Comparison of ENCODE assay signal across 11 mouse cellular contexts in the genomic region with DNA sequence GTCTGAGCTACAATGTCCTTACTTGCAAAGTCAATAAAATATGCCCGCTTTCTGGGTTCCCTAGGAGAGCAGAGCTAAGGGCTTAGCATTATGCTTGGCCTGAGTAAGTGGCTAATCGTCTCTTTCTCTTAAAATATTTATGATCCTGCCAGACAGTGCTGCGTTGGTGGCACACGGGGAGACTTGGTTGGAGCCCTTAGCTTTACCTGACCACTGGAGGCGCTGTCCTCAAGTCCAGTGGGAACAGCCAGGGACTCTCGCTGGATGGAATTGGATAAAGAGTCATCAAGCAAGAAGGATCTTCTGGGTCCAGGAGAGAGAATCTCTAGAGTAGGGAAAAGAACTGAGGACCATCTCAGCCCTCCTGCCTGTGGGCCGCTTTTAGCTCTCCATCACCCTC. TPM values are rescaled to one million over a fixed set of nuclear protein-coding genes. Genes with fewer than 3 reads are reported as not detected.
DNase-seq lines count a peak whose midpoint lies in the region; ATAC-seq and TF ChIP-seq lines count a peak whose summit lies in the region.
"Had no signal": no experiment of that assay in that cellular context is flagged by ENCODE, and none has a peak within 500 bp of the region (broad histone marks: within the 10 kb centered on the region; RNA-seq: fewer than 3 reads in every experiment).

No protein-coding gene starts in this region.

- no peak for ATAC-seq in midbrain, embryonic 14.5 days (ENCODE audit: low FRiP score, low TSS enrichment)
- no peak for ATAC-seq in midbrain, embryonic 15.5 days (replicated peaks)
- ATAC-seq in megakaryocyte, adult 5-6 weeks (ENCODE audit: poor library complexity, severe bottlenecking): no peak
- ATAC-seq: forebrain, embryonic 13.5 days had no signal

- peak; percentile 47 for TF ChIP-seq CTCF in gastrocnemius, adult 2 months (IDR thresholded peaks at IDR 0.05)
- TF ChIP-seq CTCF in cortical plate, adult 2 months (IDR thresholded peaks at IDR 0.05; ENCODE audit: extremely low read depth, insufficient read depth, low read length): peak; percentile 28; the same call in 1 of the 2 replicates

- H3K36me3 ChIP-seq in midbrain, embryonic 14.5 days (ENCODE audit: control insufficient read depth, insufficient read depth, low read length): no peaks in the 10 kb centered on the region
- no peaks in the 10 kb centered on the region for H3K36me3 ChIP-seq in midbrain, embryonic 15.5 days (replicated peaks)

- no peak overlapping the region for H3K27ac ChIP-seq in gastrocnemius, adult 2 months
- H3K27ac ChIP-seq in midbrain, embryonic 14.5 days (replicated peaks; ENCODE audit: low read depth, low read length): no peak overlapping the region
- no peak overlapping the region for H3K27ac ChIP-seq in midbrain, embryonic 15.5 days
- no peak overlapping the region for H3K27ac ChIP-seq in cortical plate, adult 2 months (ENCODE audit: insufficient read depth, low read length)
- H3K27ac ChIP-seq: forebrain, embryonic 13.5 days; macrophage had no signal

- H3K27me3 ChIP-seq in midbrain, embryonic 14.5 days (ENCODE audit: control insufficient read depth, insufficient read depth, low read length): no peaks in the 10 kb centered on the region
- H3K27me3 ChIP-seq in midbrain, embryonic 15.5 days (replicated peaks): no peaks in the 10 kb centered on the region

- no peak overlapping the region for H3K4me2 ChIP-seq in midbrain, embryonic 14.5 days (ENCODE audit: low read length)
- H3K4me2 ChIP-seq in midbrain, embryonic 15.5 days: no peak overlapping the region
- H3K4me2 ChIP-seq: forebrain, embryonic 13.5 days had no signal

- 5% methylated on average over 7 of the region's 7 CpGs for WGBS in midbrain, embryonic 14.5 days
- WGBS in midbrain, embryonic 15.5 days: 12% methylated on average over 7 of the region's 7 CpGs

- no peak for DNase-seq in gastrocnemius, adult 2 months
- DNase-seq in gastrocnemius, postnatal 4 days (ENCODE audit: low spot score in 2 of 2): no peak
- DNase-seq in midbrain, embryonic 14.5 days: peak; percentile 60
- DNase-seq in lung, postnatal 36 days: peak; percentile 10
- no peak for DNase-seq in adrenal gland, postnatal 25 days

- no peak overlapping the region for H3K4me3 ChIP-seq in gastrocnemius, adult 2 months
- H3K4me3 ChIP-seq in midbrain, embryonic 14.5 days (replicated peaks; ENCODE audit: low read depth, low read length): no peak overlapping the region
- no peak overlapping the region for H3K4me3 ChIP-seq in midbrain, embryonic 15.5 days
- no peak overlapping the region for H3K4me3 ChIP-seq in cortical plate, adult 2 months (ENCODE audit: insufficient read depth, low read length)
- H3K4me3 ChIP-seq: forebrain, embryonic 13.5 days had no signal

- no peak overlapping the region for H3K9ac ChIP-seq in midbrain, embryonic 14.5 days (replicated peaks; ENCODE audit: low read length)
- no peak overlapping the region for H3K9ac ChIP-seq in midbrain, embryonic 15.5 days
- H3K9ac ChIP-seq: forebrain, embryonic 13.5 days had no signal

- peaks cover 8% of the 10 kb centered on the region; the same call in 1 of the 2 replicates for H3K4me1 ChIP-seq in midbrain, embryonic 14.5 days (ENCODE audit: control insufficient read depth, insufficient read depth, low read length)
- H3K4me1 ChIP-seq in midbrain, embryonic 15.5 days: 0 out of 2 replicates have a peak, but pooled peaks cover under 1% of the 10 kb centered on the region
- no peaks in the 10 kb centered on the region for H3K4me1 ChIP-seq in cortical plate, adult 2 months (ENCODE audit: control insufficient read depth, insufficient read depth, low read length)

- no peaks in the 10 kb centered on the region for H3K9me3 ChIP-seq in midbrain, embryonic 14.5 days (ENCODE audit: control insufficient read depth, low read length)
- no peaks in the 10 kb centered on the region for H3K9me3 ChIP-seq in midbrain, embryonic 15.5 days
- H3K9me3 ChIP-seq: forebrain, embryonic 13.5 days had no signal

- intact Hi-C loops in gastrocnemius, adult 2 months (cut with DNase I): no loop called here

- TF ChIP-seq POLR2A in cortical plate, adult 2 months (IDR thresholded peaks at IDR 0.05; ENCODE audit: extremely low read depth, insufficient read depth, low read length): no peak

RNA-seq across cellular contexts. Expression of gene 4931429L15Rik, which starts 10.7 kb away (rescaled TPM):
- total RNA-seq in gastrocnemius, adult 2 months (2021): not detected
- not detected for total RNA-seq in gastrocnemius, postnatal 4 days (2021)
- polyA plus RNA-seq in midbrain, embryonic 14.5 days (2014; fragmentation: Nextera tagmentation; extraction: Ambion mirVana): not detected in 2 replicates
- not detected in 2 replicates for polyA plus RNA-seq in midbrain, embryonic 15.5 days (2015; fragmentation: Nextera tagmentation; extraction: Ambion mirVana)
- 0.06 and 0.42 TPM in 2 replicates for polyA plus RNA-seq in cortical plate, adult 2 months (2012; rRNA removed)
- total RNA-seq in megakaryocyte, adult 5-6 weeks (2015): not detected in 2 replicates
- not detected in 2 replicates for total RNA-seq in megakaryocyte, adult 5-6 weeks (2017)
- total RNA-seq in adrenal gland, postnatal 25 days (2021): not detected in 2 replicates
- polyA plus RNA-seq: forebrain, embryonic 13.5 days; intestine, embryonic 14.5 days; macrophage had no signal

RNA-seq across cellular contexts. Expression of gene Bud13, which starts 26.3 kb away (rescaled TPM):
- 1 to 10 TPM; 8.4 to 8.5 TPM for total RNA-seq in gastrocnemius, adult 2 months (2021)
- total RNA-seq in gastrocnemius, postnatal 4 days (2021): 10 to 100 TPM; 12.9 to 13.7 TPM
- polyA plus RNA-seq in midbrain, embryonic 14.5 days (2014; fragmentation: Nextera tagmentation; extraction: Ambion mirVana): 15.5 and 16.9 TPM in 2 replicates
- polyA plus RNA-seq in midbrain, embryonic 15.5 days (2015; fragmentation: Nextera tagmentation; extraction: Ambion mirVana): 17.9 and 18.3 TPM in 2 replicates
- 9.3 and 10.4 TPM in 2 replicates for polyA plus RNA-seq in cortical plate, adult 2 months (2012; rRNA removed)
- 10.5 and 12.3 TPM in 2 replicates for total RNA-seq in megakaryocyte, adult 5-6 weeks (2015)
- 12.2 and 14.1 TPM in 2 replicates for total RNA-seq in megakaryocyte, adult 5-6 weeks (2017)
- total RNA-seq in adrenal gland, postnatal 25 days (2021): 11.4 and 12.0 TPM in 2 replicates

RNA-seq across cellular contexts. Expression of gene Zpr1, which starts 36.3 kb away (rescaled TPM):
- total RNA-seq in gastrocnemius, adult 2 months (2021): 10 to 100 TPM; 22.7 to 30.6 TPM
- 10 to 100 TPM; 21.9 to 22.2 TPM for total RNA-seq in gastrocnemius, postnatal 4 days (2021)
- 55.3 and 60.3 TPM in 2 replicates for polyA plus RNA-seq in midbrain, embryonic 14.5 days (2014; fragmentation: Nextera tagmentation; extraction: Ambion mirVana)
- 60.1 and 64.0 TPM in 2 replicates for polyA plus RNA-seq in midbrain, embryonic 15.5 days (2015; fragmentation: Nextera tagmentation; extraction: Ambion mirVana)
- polyA plus RNA-seq in cortical plate, adult 2 months (2012; rRNA removed): 42.2 and 43.5 TPM in 2 replicates
- 23.5 and 23.8 TPM in 2 replicates for total RNA-seq in megakaryocyte, adult 5-6 weeks (2015)
- 26.3 and 28.8 TPM in 2 replicates for total RNA-seq in megakaryocyte, adult 5-6 weeks (2017)
- total RNA-seq in adrenal gland, postnatal 25 days (2021): 57.1 and 84.5 TPM in 2 replicates

RNA-seq across cellular contexts. Expression of gene Apoa5, which starts 40.7 kb away (rescaled TPM):
- not detected for total RNA-seq in gastrocnemius, adult 2 months (2021)
- under 1 TPM in 1 of 2 experiments, not detected in 1; 0.39 TPM for total RNA-seq in gastrocnemius, postnatal 4 days (2021)
- not detected in 2 replicates for polyA plus RNA-seq in midbrain, embryonic 14.5 days (2014; fragmentation: Nextera tagmentation; extraction: Ambion mirVana)
- not detected in 2 replicates for polyA plus RNA-seq in midbrain, embryonic 15.5 days (2015; fragmentation: Nextera tagmentation; extraction: Ambion mirVana)
- not detected in 2 replicates for polyA plus RNA-seq in cortical plate, adult 2 months (2012; rRNA removed)
- total RNA-seq in megakaryocyte, adult 5-6 weeks (2015): not detected in 2 replicates
- 0.11 TPM in 1 of 2 replicates, not detected in the other for total RNA-seq in megakaryocyte, adult 5-6 weeks (2017)
- total RNA-seq in adrenal gland, postnatal 25 days (2021): 5.9 TPM in 1 of 2 replicates, not detected in the other
- polyA plus RNA-seq: forebrain, embryonic 13.5 days; intestine, embryonic 14.5 days; macrophage had no signal

Comparison
In these comparisons a context has a peak if more than half of its experiments do, and no peak if none do; other contexts are left out.
1. DNase-seq: peak in midbrain, embryonic 14.5 days (single experiment) and lung, postnatal 36 days (single experiment); none in gastrocnemius, adult 2 months (single experiment), gastrocnemius, postnatal 4 days (0 of 2) and adrenal gland, postnatal 25 days (single experiment).